Mouse (Mus musculus) megakaryocyte, embryonic 14.5 days (primary cell): Measurements from ENCODE around the gene Nagk. TPM values are rescaled to one million over a fixed set of nuclear protein-coding genes. Genes with fewer than 3 reads are reported as not detected.
"Not testable (repeated sequence)": the region's sequence is repeated elsewhere in the genome, so short reads cannot be mapped to it uniquely, and the experiment has no call there.

Experiments
- H3K27me3 ChIP-seq: replicated peaks from 2 replicates; pipeline ENCODE3; 2012; ENCODE audit warnings: inconsistent platforms
- H3K36me3 ChIP-seq: replicated peaks from 2 replicates; pipeline ENCODE3; 2012; ENCODE audit warnings: low read length, inconsistent platforms, mixed read lengths
- H3K4me1 ChIP-seq: 2 replicates; pipeline ENCODE4 v1.6.1; 2012; ENCODE audit warnings: inconsistent platforms
- H3K4me3 ChIP-seq: replicated peaks from 2 replicates; pipeline ENCODE3; 2012; ENCODE audit warnings: moderate library complexity, mild to moderate bottlenecking, inconsistent platforms
- H3K9me3 ChIP-seq: 2 replicates; pipeline ENCODE4 v1.6.1; 2012; ENCODE audit warnings: inconsistent platforms
- FLI1 ChIP-seq: IDR thresholded peaks from 2 replicates; pipeline ENCODE4 v1.6.1; 2012; ENCODE audit warnings: low read length, inconsistent platforms, mixed read lengths
- GATA1 ChIP-seq: IDR thresholded peaks from 3 replicates; pipeline ENCODE4 v1.6.1; 2012; ENCODE audit warnings: mixed read lengths, low read length, inconsistent platforms, borderline replicate concordance
- polyA plus RNA-seq: library from polyadenylated mRNA; stranded (reverse); fragments of >175 nt; gene quantifications from 2 replicates; pipeline ENCODE4 v1.2.3, GENCODE M21; 2012; ENCODE audit warnings: low replicate concordance; ENCODE audit not compliant: insufficient read depth

The Nagk gene
- polyA plus RNA-seq, 1 experiment = 8.1 TPM

DNA sequence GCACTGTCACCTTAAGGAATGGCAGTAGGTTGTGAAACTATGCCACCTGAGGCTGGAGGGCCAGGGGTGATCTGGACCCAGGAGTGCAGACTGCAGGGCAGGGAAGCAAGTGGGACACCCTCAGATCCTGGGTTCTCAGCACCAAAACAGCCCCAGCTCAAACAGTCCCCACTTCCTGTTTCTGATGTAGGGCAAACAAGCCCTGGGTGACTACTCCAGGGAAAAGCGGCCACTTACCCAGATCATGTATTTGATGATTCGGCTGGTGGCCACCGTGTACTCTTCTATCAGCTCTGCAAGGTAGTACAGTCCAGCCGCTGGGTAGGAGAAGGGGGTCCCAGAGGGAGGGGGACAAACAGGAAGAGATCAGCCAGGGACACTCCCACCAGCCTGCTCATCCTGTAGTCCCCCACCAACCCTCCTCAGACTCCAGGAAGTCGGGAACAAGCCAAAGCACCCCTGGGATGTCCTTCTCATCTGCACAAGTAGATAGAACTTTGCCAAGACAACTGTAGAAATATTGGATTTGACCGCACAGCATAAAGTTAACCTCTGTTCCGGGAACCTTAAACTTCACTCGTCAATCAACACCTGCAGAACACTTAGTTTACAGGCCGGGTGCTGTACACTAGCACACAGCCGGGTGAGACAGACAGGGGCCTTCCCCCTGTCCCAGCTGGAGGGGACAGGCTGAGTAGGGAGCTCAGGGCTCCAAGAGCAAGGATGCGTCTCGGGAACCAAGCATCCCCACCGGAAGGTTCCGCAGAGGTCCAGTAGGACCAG, 19.8 kb upstream of the Nagk start:
- peaks cover 45% of the 10 kb centered on the region for H3K4me1 ChIP-seq
- TF ChIP-seq GATA1 (no peak), FLI1 (no peak)
- peak overlapping the region; percentile 98 for H3K4me3 ChIP-seq
- peaks cover 4% of the 10 kb centered on the region; the same call in 1 of the 2 replicates for H3K9me3 ChIP-seq
- H3K36me3 ChIP-seq = peaks cover 41% of the 10 kb centered on the region
- peaks cover 8% of the 10 kb centered on the region for H3K27me3 ChIP-seq

DNA sequence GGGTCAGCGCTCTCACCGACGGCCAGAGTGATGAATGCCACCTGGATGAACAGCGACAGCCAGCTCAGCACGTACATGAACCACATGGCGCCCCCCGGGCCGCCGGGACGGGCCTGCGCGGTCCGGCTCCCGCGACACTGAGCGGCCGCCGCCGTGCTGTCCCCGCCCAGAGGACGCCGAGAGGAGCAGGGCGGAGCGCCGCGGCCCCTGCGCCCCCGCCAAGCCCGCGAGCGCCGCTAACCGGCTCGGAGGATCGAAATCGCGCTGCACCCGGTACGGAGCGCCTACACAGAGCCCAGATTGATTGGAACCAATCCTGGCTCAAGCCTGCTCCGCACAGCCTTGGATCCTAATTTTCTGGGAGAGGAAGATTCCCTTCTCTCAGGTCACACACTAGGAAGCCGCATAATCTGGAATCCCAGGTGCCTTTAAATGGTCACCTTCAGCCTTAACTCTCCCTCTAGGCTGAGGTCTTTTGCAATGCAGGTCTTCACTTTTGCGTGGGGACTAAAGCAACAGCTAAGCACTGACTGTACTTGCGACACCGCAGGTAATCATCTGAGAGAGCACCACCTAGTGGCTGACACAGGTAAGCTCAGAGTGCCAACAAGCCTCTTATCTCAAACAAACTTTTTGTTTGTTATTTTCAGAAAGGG, 19.0 kb upstream of the Nagk start, which contains the start of gene Tex261:
Gene Tex261 (minus strand): TSS at position 176 of the 656 bp plus-strand sequence.
- TF ChIP-seq FLI1 (no peak), GATA1 (no peak)
- Histone ChIP-seq H3K9me3 (peaks cover 5% of the 10 kb centered on the region; the same call in 1 of the 2 replicates), H3K36me3 (peaks cover 33% of the 10 kb centered on the region), H3K4me3 (peak within 1 kb of the TSS; percentile 98), H3K4me1 (peaks cover 41% of the 10 kb centered on the region), H3K27me3 (peaks cover 16% of the 10 kb centered on the region)

- H3K9me3 ChIP-seq = peaks cover 5% of the 10 kb centered on the region; the same call in 1 of the 2 replicates
- H3K36me3 ChIP-seq = peaks cover 7% of the 10 kb centered on the region
- no peak overlapping the region for H3K4me3 ChIP-seq
- H3K27me3 ChIP-seq = peaks cover 24% of the 10 kb centered on the region
- TF ChIP-seq FLI1 = no peak
- TF ChIP-seq GATA1 = no peak
- H3K4me1 ChIP-seq = peaks cover 31% of the 10 kb centered on the region
These were observed 16.5 kb upstream of the Nagk start for GRCm38 (mm10) chr6:83778306-83778705.

- H3K4me3 ChIP-seq = no peak overlapping the region
- TF ChIP-seq FLI1 (no peak), GATA1 (no peak)
- peaks cover under 1% of the 10 kb centered on the region for H3K36me3 ChIP-seq
These were observed 15.8 kb upstream of the Nagk start for GRCm38 (mm10) chr6:83779026-83779425.

DNA sequence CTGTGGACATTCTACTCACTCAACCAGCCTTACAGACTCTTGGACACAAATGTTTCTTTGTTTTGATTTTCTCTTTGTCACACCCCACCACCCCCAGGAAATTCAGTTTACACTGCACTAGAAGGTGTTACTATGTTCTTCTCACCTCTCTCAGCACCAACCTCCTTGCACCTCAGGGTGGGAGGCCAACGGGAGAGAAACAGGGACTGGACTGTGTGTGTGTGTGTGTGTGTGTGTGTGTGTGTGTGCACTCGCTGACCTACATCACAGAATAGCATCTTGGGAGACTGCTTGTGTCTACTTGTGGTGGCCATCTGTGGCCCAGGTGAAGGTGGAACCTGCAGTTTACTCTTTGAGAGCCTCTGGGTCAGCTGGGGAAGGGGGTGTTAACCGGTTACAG, 8.4 kb upstream of the Nagk start:
- H3K27me3 ChIP-seq = peaks cover 44% of the 10 kb centered on the region
- TF ChIP-seq FLI1 = no peak
- H3K36me3 ChIP-seq = no peaks in the 10 kb centered on the region
- peaks cover 5% of the 10 kb centered on the region for H3K4me1 ChIP-seq
- H3K9me3 ChIP-seq = peaks cover 26% of the 10 kb centered on the region
- H3K4me3 ChIP-seq = no peak overlapping the region

More at GRCm38 (mm10) chr6:83779026-83779425, 15.8 kb upstream of the Nagk start:
- Histone ChIP-seq H3K4me1 (peaks cover 24% of the 10 kb centered on the region), H3K27me3 (peaks cover 28% of the 10 kb centered on the region), H3K9me3 (peaks cover 5% of the 10 kb centered on the region; the same call in 1 of the 2 replicates)

DNA sequence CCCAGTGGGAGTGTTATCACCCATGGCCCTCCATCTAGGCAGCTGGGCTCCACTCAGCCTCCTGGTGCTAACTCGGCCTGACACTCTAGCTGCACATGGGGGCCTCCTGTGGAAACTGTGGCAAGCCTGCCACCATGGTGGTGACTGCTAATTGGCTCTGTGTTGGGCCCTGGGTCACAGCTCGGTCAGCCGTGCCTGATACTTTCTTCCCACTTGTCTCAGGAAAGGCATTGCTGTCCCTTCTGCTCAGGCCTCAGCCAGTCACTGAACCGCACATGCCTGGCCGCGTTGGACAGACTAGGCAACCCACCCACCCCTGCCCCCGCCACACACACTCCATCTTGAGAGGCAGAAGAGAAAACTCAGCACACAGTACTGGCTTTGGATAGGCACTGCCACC, 6.2 kb upstream of the Nagk start:
- Histone ChIP-seq H3K4me1 (peaks cover 7% of the 10 kb centered on the region), H3K9me3 (peaks cover 26% of the 10 kb centered on the region), H3K4me3 (no peak overlapping the region), H3K36me3 (no peaks in the 10 kb centered on the region), H3K27me3 (peaks cover 36% of the 10 kb centered on the region)
- TF ChIP-seq GATA1 = no peak
- TF ChIP-seq FLI1 = no peak

- Histone ChIP-seq H3K4me1 (peaks cover 26% of the 10 kb centered on the region), H3K9me3 (peaks cover 26% of the 10 kb centered on the region), H3K27me3 (peaks cover 25% of the 10 kb centered on the region)
- not testable (repeated sequence) for H3K4me3 ChIP-seq, H3K36me3 ChIP-seq
These were observed 4.2 kb upstream of the Nagk start for GRCm38 (mm10) chr6:83790533-83790932.

DNA sequence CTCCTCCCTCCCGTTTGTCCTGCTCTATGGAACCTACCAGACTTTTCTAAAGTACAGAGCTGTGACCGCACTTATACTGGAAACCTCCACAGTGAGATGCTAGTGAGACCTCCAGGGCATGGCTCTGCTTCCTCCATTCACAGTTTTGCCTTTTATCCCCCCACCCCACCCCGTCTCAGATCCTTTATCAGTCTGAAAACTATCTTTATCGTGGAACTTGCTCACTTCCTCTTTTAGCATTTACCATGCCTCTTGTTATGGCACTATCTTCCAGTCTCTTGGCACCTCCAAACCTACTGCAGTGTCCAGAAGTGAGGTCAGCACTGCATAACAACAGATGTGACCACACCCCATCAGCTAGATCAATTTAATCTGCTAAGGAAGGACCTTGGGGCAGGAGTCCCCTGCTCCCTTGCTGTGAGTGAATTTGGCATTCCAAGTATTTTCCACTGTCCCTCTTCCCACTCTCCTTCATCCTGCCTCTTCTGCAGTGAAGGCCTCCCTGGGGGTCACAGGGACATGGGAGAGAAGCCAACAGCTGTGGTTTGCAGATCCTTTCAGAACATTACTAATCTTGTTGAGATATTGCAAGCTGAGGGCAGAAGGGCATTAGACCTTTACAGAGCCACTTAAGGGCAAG, 3.4 kb upstream of the Nagk start:
- Histone ChIP-seq H3K4me3 (no peak overlapping the region), H3K9me3 (peaks cover 25% of the 10 kb centered on the region), H3K36me3 (no peaks in the 10 kb centered on the region), H3K4me1 (peaks cover 29% of the 10 kb centered on the region), H3K27me3 (peaks cover 22% of the 10 kb centered on the region)
- TF ChIP-seq GATA1 (no peak), FLI1 (no peak)

GRCm38 (mm10) chr6:83795492-83795900, 714 bp downstream of the Nagk start:
- peaks cover 40% of the 10 kb centered on the region for H3K4me1 ChIP-seq
- H3K27me3 ChIP-seq = no peaks in the 10 kb centered on the region
- peak overlapping the region; percentile 98 for H3K4me3 ChIP-seq
- peaks cover 28% of the 10 kb centered on the region for H3K36me3 ChIP-seq
- TF ChIP-seq GATA1 (no peak), FLI1 (no peak)
- H3K9me3 ChIP-seq = peaks cover 4% of the 10 kb centered on the region

DNA sequence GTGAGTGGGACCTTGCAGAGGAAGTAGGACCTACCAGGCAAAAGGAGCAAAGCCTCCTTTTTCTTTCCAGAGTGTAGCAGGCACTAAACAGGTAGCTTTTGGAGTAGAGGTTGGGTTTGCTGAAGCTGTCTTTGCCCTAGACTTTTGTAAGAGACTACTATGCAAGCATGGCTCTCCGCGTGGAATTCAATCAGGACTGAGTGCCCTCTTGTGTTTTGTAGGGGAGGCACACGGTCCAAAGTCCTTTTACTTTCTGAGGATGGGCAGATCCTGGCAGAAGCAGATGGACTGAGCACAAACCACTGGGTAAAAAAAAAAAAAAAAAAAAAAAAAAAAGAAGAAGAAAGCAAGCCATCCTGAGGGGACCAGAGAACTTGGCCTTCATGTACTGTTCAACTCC, 1.9 kb downstream of the Nagk start:
- H3K4me1 ChIP-seq = peaks cover 35% of the 10 kb centered on the region
- H3K27me3 ChIP-seq = no peaks in the 10 kb centered on the region
- TF ChIP-seq GATA1 (no peak), FLI1 (no peak)
- peaks cover 40% of the 10 kb centered on the region for H3K36me3 ChIP-seq
- H3K9me3 ChIP-seq = no peaks in the 10 kb centered on the region
- H3K4me3 ChIP-seq = no peak overlapping the region
